Mouse (Mus musculus) hindbrain, embryonic 10.5 days (tissue): ENCODE measurements at regions not wholly inside any gene's neighbourhood (a gene's known extent, or its start where the extent isn't known, plus 50 kb on each side); places are given as distances from the start of the nearest gene placed in this dataset.
A peak's percentile ranks its signal among the peaks of the same experiment; 100 is the strongest.

Experiments used
- DNase-seq: peaks from one replicate; pipeline ENCODE4 v3.0.0-alpha.2; 2017; ENCODE audit warnings: low spot score
- H3K27ac ChIP-seq: fragments of 300-500 bp; sonication (generic); 2 replicates; pipeline ENCODE4 v1.5.1; 2016; ENCODE audit warnings: mild to moderate bottlenecking, moderate library complexity
- H3K27me3 ChIP-seq: fragments of 300-500 bp; sonication (generic); 2 replicates; pipeline ENCODE4 v1.6.1; 2016; ENCODE audit warnings: mild to moderate bottlenecking; ENCODE audit not compliant: poor library complexity, insufficient read depth, severe bottlenecking
- H3K36me3 ChIP-seq: fragments of 300-500 bp; sonication (generic); 2 replicates; pipeline ENCODE4 v1.6.1; 2016; ENCODE audit warnings: mild to moderate bottlenecking, moderate library complexity
- H3K4me1 ChIP-seq: fragments of 300-500 bp; sonication (generic); replicated peaks from 2 replicates; pipeline ENCODE4 v1.6.1; 2016; ENCODE audit warnings: mild to moderate bottlenecking
- H3K4me3 ChIP-seq: fragments of 300-500 bp; sonication (generic); 2 replicates; pipeline ENCODE4 v1.5.1; 2016; ENCODE audit warnings: mild to moderate bottlenecking, moderate library complexity
- H3K9me3 ChIP-seq: fragments of 300-500 bp; sonication (generic); 2 replicates; pipeline ENCODE4 v1.6.1; 2016; ENCODE audit warnings: mild to moderate bottlenecking, moderate library complexity
- WGBS: fragments of 180-500 bp; shearing (Covaris S2); methylation state at CpG from one replicate; pipeline ENCODE4 v1.1.7; 2016; 5-methylcytosine and 5-hydroxymethylcytosine counted together

GRCm38 (mm10) chr7:135913923-135914634, 197.9 kb upstream of the Mki67 start:
- 80% methylated on average over 3 of the region's 3 CpGs for WGBS
- no peaks in the 10 kb centered on the region for H3K4me1 ChIP-seq
- H3K36me3 ChIP-seq = no peaks in the 10 kb centered on the region
- no peak for DNase-seq
- no peaks in the 10 kb centered on the region for H3K27me3 ChIP-seq
- H3K4me3 ChIP-seq = no peak overlapping the region
- no peak overlapping the region for H3K27ac ChIP-seq
- no peaks in the 10 kb centered on the region for H3K9me3 ChIP-seq

- no peak overlapping the region for H3K4me3 ChIP-seq
Observed at GRCm38 (mm10) chr7:135923876-135924275, 207.7 kb upstream of the Mki67 start.

GRCm38 (mm10) chr7:135924641-135925040, 208.5 kb upstream of the Mki67 start:
- no peaks in the 10 kb centered on the region for H3K9me3 ChIP-seq
- H3K36me3 ChIP-seq = no peaks in the 10 kb centered on the region
- no peak for DNase-seq
- WGBS = 91% methylated on average over 4 of the region's 4 CpGs
- no peaks in the 10 kb centered on the region; the same call in 1 of the 2 replicates for H3K4me1 ChIP-seq
- H3K27me3 ChIP-seq = no peaks in the 10 kb centered on the region
- H3K4me3 ChIP-seq = no peak overlapping the region
- H3K27ac ChIP-seq = no peak overlapping the region

More at GRCm38 (mm10) chr7:135923876-135924275, 207.7 kb upstream of the Mki67 start:
- Histone ChIP-seq H3K27me3 (no peaks in the 10 kb centered on the region), H3K36me3 (no peaks in the 10 kb centered on the region), H3K27ac (no peak overlapping the region), H3K4me1 (no peaks in the 10 kb centered on the region; the same call in 1 of the 2 replicates), H3K9me3 (no peaks in the 10 kb centered on the region)
- DNase-seq = no peak
- WGBS = 72% methylated on average over 7 of the region's 7 CpGs

GRCm38 (mm10) chr7:135930091-135930490, 213.9 kb upstream of the Mki67 start:
- no peaks in the 10 kb centered on the region for H3K36me3 ChIP-seq
- DNase-seq = no peak
- 76% methylated on average over 1 of the region's 1 CpGs for WGBS

GRCm38 (mm10) chr7:135932595-135933175, 216.5 kb upstream of the Mki67 start:
- Histone ChIP-seq H3K27ac (peak overlapping the region; percentile 23; the same call in 1 of the 2 replicates), H3K27me3 (no peaks in the 10 kb centered on the region), H3K36me3 (no peaks in the 10 kb centered on the region), H3K4me1 (no peaks in the 10 kb centered on the region; the same call in 1 of the 2 replicates), H3K4me3 (no peak overlapping the region), H3K9me3 (no peaks in the 10 kb centered on the region)
- no peak for DNase-seq
- 80% methylated on average over 5 of the region's 5 CpGs for WGBS

More at GRCm38 (mm10) chr7:135930091-135930490, 213.9 kb upstream of the Mki67 start:
- Histone ChIP-seq H3K27ac (no peak overlapping the region), H3K4me3 (no peak overlapping the region), H3K4me1 (no peaks in the 10 kb centered on the region; the same call in 1 of the 2 replicates), H3K27me3 (no peaks in the 10 kb centered on the region), H3K9me3 (no peaks in the 10 kb centered on the region)

GRCm38 (mm10) chr7:135935180-135935579, 219.0 kb upstream of the Mki67 start:
- no peaks in the 10 kb centered on the region for H3K36me3 ChIP-seq
- no peaks in the 10 kb centered on the region; the same call in 1 of the 2 replicates for H3K4me1 ChIP-seq
- WGBS = 76% methylated on average over 1 of the region's 1 CpGs
- H3K4me3 ChIP-seq = no peak overlapping the region
- H3K27me3 ChIP-seq = no peaks in the 10 kb centered on the region
- DNase-seq = no peak
- H3K9me3 ChIP-seq = no peaks in the 10 kb centered on the region
- H3K27ac ChIP-seq = no peak overlapping the region

- no peaks in the 10 kb centered on the region for H3K9me3 ChIP-seq
- no peaks in the 10 kb centered on the region for H3K36me3 ChIP-seq
- no peak overlapping the region for H3K27ac ChIP-seq
- no peaks in the 10 kb centered on the region; the same call in 1 of the 2 replicates for H3K4me1 ChIP-seq
- H3K27me3 ChIP-seq = no peaks in the 10 kb centered on the region
- WGBS = 89% methylated on average over 3 of the region's 3 CpGs
- H3K4me3 ChIP-seq = no peak overlapping the region
- no peak for DNase-seq
Observed at GRCm38 (mm10) chr7:135937465-135937864, 221.3 kb upstream of the Mki67 start.

- Histone ChIP-seq H3K27ac (no peak overlapping the region), H3K4me1 (no peaks in the 10 kb centered on the region), H3K4me3 (no peak overlapping the region), H3K9me3 (no peaks in the 10 kb centered on the region), H3K36me3 (no peaks in the 10 kb centered on the region), H3K27me3 (no peaks in the 10 kb centered on the region)
- no peak for DNase-seq
- 89% methylated on average over 5 of the region's 5 CpGs for WGBS
Observed at GRCm38 (mm10) chr7:135939341-135939740, 223.2 kb upstream of the Mki67 start.

- no peaks in the 10 kb centered on the region for H3K4me1 ChIP-seq
- H3K9me3 ChIP-seq = no peaks in the 10 kb centered on the region
- H3K36me3 ChIP-seq = no peaks in the 10 kb centered on the region
- no peaks in the 10 kb centered on the region for H3K27me3 ChIP-seq
- H3K4me3 ChIP-seq = no peak overlapping the region
- no peak overlapping the region for H3K27ac ChIP-seq
- 86% methylated on average over 2 of the region's 2 CpGs for WGBS
- no peak for DNase-seq
Observed at GRCm38 (mm10) chr7:135942826-135943225, 226.7 kb upstream of the Mki67 start.

- no peak overlapping the region for H3K27ac ChIP-seq
- H3K4me3 ChIP-seq = no peak overlapping the region
- no peaks in the 10 kb centered on the region for H3K27me3 ChIP-seq
- no peaks in the 10 kb centered on the region for H3K9me3 ChIP-seq
- H3K36me3 ChIP-seq = no peaks in the 10 kb centered on the region
- WGBS = 83% methylated on average over 5 of the region's 5 CpGs
- H3K4me1 ChIP-seq = no peaks in the 10 kb centered on the region; the same call in 1 of the 2 replicates
- DNase-seq = no peak
Observed at GRCm38 (mm10) chr7:135946071-135946646, 230.0 kb upstream of the Mki67 start.

GRCm38 (mm10) chr7:135961026-135961425, 244.9 kb upstream of the Mki67 start:
- no peaks in the 10 kb centered on the region for H3K27me3 ChIP-seq
- H3K36me3 ChIP-seq = no peaks in the 10 kb centered on the region
- peaks cover 10% of the 10 kb centered on the region for H3K4me1 ChIP-seq
- no peak for DNase-seq
- H3K4me3 ChIP-seq = no peak overlapping the region
- WGBS = 89% methylated on average over 8 of the region's 8 CpGs
- H3K27ac ChIP-seq = no peak overlapping the region
- H3K9me3 ChIP-seq = no peaks in the 10 kb centered on the region

- DNase-seq = peak; percentile 36
- WGBS = 47% methylated on average over 6 of the region's 6 CpGs
Observed at GRCm38 (mm10) chr7:135965528-135965927, 249.4 kb upstream of the Mki67 start.

GRCm38 (mm10) chr7:135966231-135966630, 250.1 kb upstream of the Mki67 start:
- Histone ChIP-seq H3K4me3 (no peak overlapping the region), H3K9me3 (no peaks in the 10 kb centered on the region), H3K27me3 (no peaks in the 10 kb centered on the region), H3K4me1 (peaks cover 16% of the 10 kb centered on the region), H3K27ac (peak overlapping the region; percentile 66), H3K36me3 (no peaks in the 10 kb centered on the region)
- DNase-seq = no peak
- WGBS = 40% methylated on average over 4 of the region's 4 CpGs

More at GRCm38 (mm10) chr7:135965528-135965927, 249.4 kb upstream of the Mki67 start:
- H3K4me3 ChIP-seq = no peak overlapping the region
- no peaks in the 10 kb centered on the region for H3K9me3 ChIP-seq
- no peaks in the 10 kb centered on the region for H3K36me3 ChIP-seq
- H3K4me1 ChIP-seq = peaks cover 16% of the 10 kb centered on the region
- peak overlapping the region; percentile 66; the same call in 1 of the 2 replicates for H3K27ac ChIP-seq
- H3K27me3 ChIP-seq = no peaks in the 10 kb centered on the region
